Mouse (Mus musculus): ENCODE measurements around the gene Aldh3b3.

DNA sequence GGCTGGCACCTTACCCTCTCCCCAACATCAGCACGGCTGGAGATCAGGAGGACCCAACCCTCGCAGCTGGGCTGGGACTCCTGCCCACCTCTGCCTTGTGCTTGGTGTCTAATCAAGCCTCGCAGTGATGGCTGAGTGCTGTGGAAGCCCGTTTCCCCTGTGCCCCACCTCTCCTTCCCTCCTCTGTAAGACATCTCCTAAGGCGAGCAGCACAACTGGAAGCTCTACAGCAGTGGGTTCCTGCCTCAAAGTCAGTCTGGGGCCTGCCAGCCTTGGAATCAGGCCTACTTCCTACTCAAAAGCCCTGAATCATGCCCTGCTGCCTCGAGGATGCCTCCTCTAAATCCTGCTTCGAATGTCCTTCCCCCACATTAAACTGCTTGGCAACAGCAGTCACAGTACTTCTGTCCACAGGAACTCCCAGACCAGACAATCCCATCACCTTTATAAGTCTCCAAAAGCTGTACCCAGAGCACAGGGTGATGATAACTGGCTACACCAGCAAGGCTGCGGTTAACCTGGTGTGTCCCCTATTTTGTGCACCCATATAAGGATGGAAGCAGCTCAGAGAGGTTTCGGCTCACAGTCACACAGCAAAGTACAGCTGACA lies 40.8 kb downstream of the Aldh3b3 start:
- TF ChIP-seq CTCF (IDR thresholded peaks at IDR 0.05; ENCODE audit: extremely low read depth, insufficient read depth, insufficient read length, insufficient replicate concordance): no peak
- no peak for TF ChIP-seq POLR2A (IDR thresholded peaks at IDR 0.05; ENCODE audit: low read depth, low read length)
